ENCODE assay signal across 22 mouse cellular contexts in the genomic region with DNA sequence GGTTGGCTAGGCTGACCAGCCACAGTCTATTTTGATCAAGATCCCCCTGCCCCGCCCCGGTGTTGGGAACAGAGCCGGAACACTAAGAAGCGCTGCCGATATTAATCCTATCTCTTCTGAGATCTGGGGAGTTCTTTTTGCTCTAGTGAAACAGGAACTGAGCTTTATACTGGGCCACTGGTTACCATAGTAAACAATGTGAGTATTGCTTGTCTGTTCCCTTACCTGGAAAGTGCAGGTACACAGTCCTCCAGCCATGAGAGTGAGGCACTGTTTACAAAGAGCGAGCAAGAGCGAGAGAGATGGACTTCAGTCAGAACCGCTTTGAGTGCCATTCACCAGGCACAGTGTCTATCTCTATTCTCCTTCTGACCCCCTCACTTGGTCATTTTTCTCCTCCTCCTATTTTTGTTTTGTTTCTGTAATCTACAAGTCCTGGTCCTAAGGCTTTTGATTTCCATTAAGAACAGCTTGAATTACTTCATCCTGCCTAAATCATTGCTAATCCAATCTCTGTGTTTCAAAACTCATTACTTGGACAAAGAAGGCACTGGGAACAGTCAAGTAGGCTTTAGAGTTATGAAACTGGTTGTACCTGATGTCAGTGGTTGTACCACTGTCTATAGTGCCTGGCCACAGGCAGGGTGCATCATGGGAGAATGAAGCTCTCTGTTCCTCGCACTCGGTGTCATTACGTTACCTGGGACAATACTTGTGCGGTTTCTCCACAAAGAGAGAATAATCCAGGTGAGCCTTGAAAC. TPM values are rescaled to one million over a fixed set of nuclear protein-coding genes. Genes with fewer than 3 reads are reported as not detected.
DNase-seq lines count a peak whose midpoint lies in the region; ATAC-seq and TF ChIP-seq lines count a peak whose summit lies in the region.
"Had no signal": no experiment of that assay in that cellular context is flagged by ENCODE, and none has a peak within 500 bp of the region (broad histone marks: within the 10 kb centered on the region; RNA-seq: fewer than 3 reads in every experiment).

No protein-coding gene starts in this region.

- 61% methylated on average over 12 of the region's 12 CpGs for WGBS in intestine, postnatal 0 days
- WGBS in small intestine, adult 2 months: 44% methylated on average over 12 of the region's 12 CpGs

- ATAC-seq in intestine, postnatal 0 days: peak; percentile 57; the same call in 1 of the 2 replicates
- ATAC-seq: CD4-positive, CD25-positive, alpha-beta regulatory T cell, adult 4 months; forebrain, embryonic 16.5 days had no signal

- H3K27ac ChIP-seq in intestine, postnatal 0 days (ENCODE audit: low read depth, low read length): no peak overlapping the region
- peak overlapping the region; percentile 51; the same call in 1 of the 2 replicates for H3K27ac ChIP-seq in small intestine, adult 2 months (ENCODE audit: insufficient read depth, low read depth, low read length)
- H3K27ac ChIP-seq: hindbrain, embryonic 15.5 days had no signal

- H3K4me1 ChIP-seq in intestine, postnatal 0 days (replicated peaks; ENCODE audit: control insufficient read depth, insufficient read depth, low read length): peaks cover 13% of the 10 kb centered on the region; the same call in 1 of the 2 replicates
- H3K4me1 ChIP-seq in small intestine, adult 2 months (ENCODE audit: control insufficient read depth, insufficient read depth, insufficient read length, low read length): peaks cover 16% of the 10 kb centered on the region

- H3K27me3 ChIP-seq in intestine, postnatal 0 days (replicated peaks; ENCODE audit: control insufficient read depth, insufficient read depth, low read length): no peaks in the 10 kb centered on the region
- H3K27me3 ChIP-seq in small intestine, adult 2 months (ENCODE audit: control insufficient read depth, insufficient read depth, low read length): no peaks in the 10 kb centered on the region
- H3K27me3 ChIP-seq: embryonic facial prominence, embryonic 12.5 days; hindbrain, embryonic 15.5 days; megakaryocyte, embryonic 14.5 days; Patski had no signal

- H3K4me2 ChIP-seq in intestine, postnatal 0 days (replicated peaks; ENCODE audit: low read depth): peak overlapping the region; percentile 60
- H3K4me2 ChIP-seq: embryonic facial prominence, embryonic 12.5 days; hindbrain, embryonic 15.5 days had no signal

- no peaks in the 10 kb centered on the region for H3K9me3 ChIP-seq in intestine, postnatal 0 days (ENCODE audit: control insufficient read depth)
- H3K9me3 ChIP-seq: embryonic facial prominence, embryonic 12.5 days; hindbrain, embryonic 15.5 days; megakaryocyte, embryonic 14.5 days had no signal

- 0 out of 2 replicates have a peak, but pooled peaks cover 3% of the 10 kb centered on the region for H3K36me3 ChIP-seq in intestine, postnatal 0 days (ENCODE audit: control insufficient read depth, insufficient read depth)
- H3K36me3 ChIP-seq in small intestine, adult 2 months (ENCODE audit: control insufficient read depth, insufficient read depth, low read length): no peaks in the 10 kb centered on the region
- H3K36me3 ChIP-seq: embryonic facial prominence, embryonic 12.5 days; hindbrain, embryonic 15.5 days had no signal

- H3K4me3 ChIP-seq in intestine, postnatal 0 days (ENCODE audit: low read depth, low read length): peak overlapping the region; percentile 14
- peak overlapping the region; percentile 29 for H3K4me3 ChIP-seq in small intestine, adult 2 months (ENCODE audit: low read depth, low read length)
- H3K4me3 ChIP-seq: embryonic facial prominence, embryonic 12.5 days; hindbrain, embryonic 15.5 days; megakaryocyte, embryonic 14.5 days had no signal

- peak; percentile 80 for DNase-seq in heart, adult 11 months
- DNase-seq in heart, adult 18-20 months: no peak
- peak; percentile 83 for DNase-seq in fat pad, adult 2 months (ENCODE audit: extremely low read depth, low read depth, low spot score)
- DNase-seq in thymus, postnatal 4 days: no peak
- DNase-seq in heart, adult 9 months (ENCODE audit: low spot score in 2 of 2): no peak
- no peak for DNase-seq in thymus, postnatal 10 days (ENCODE audit: low spot score in 2 of 2)
- DNase-seq: adrenal gland, adult 8-10 months; cerebellum, adult 9-10 months; heart, postnatal 36 days; kidney, adult 18-20 months; lung, postnatal 14 days; midbrain, embryonic 14.5 days; spleen, adult 18-20 months; thymus, adult 2 months had no signal

- TF ChIP-seq CTCF in intestine, postnatal 0 days (IDR thresholded peaks at IDR 0.05; ENCODE audit: low read depth): peak; percentile 26
- TF ChIP-seq CTCF in small intestine, adult 2 months (IDR thresholded peaks at IDR 0.05; ENCODE audit: extremely low read depth, insufficient read length, insufficient replicate concordance, low read depth, low read length): no peak

- no peak overlapping the region for H3K9ac ChIP-seq in intestine, postnatal 0 days (ENCODE audit: low read depth, low read length)
- H3K9ac ChIP-seq: embryonic facial prominence, embryonic 12.5 days; hindbrain, embryonic 15.5 days had no signal

- TF ChIP-seq POLR2A in small intestine, adult 2 months (IDR thresholded peaks at IDR 0.05; ENCODE audit: low read depth, low read length): no peak

RNA-seq across cellular contexts. Expression of a gene that starts 55.1 kb away (rescaled TPM):
- 10 to 100 TPM; 12.4 to 13.5 TPM for total RNA-seq in heart, adult 18-20 months (2021)
- 25.6 and 26.1 TPM in 2 replicates for polyA plus RNA-seq in intestine, postnatal 0 days (2015; fragmentation: Nextera tagmentation; extraction: Ambion mirVana)
- polyA plus RNA-seq in small intestine, adult 2 months (2012; rRNA removed): 5.1 and 6.4 TPM in 2 replicates

Comparison
In these comparisons a context has a peak if more than half of its experiments do, and no peak if none do; other contexts are left out.
1. DNase-seq: peak in heart, adult 11 months (single experiment) and fat pad, adult 2 months (single experiment); none in heart, adult 18-20 months (0 of 2), thymus, postnatal 4 days (single experiment), heart, adult 9 months (0 of 2) and thymus, postnatal 10 days (0 of 2).